Mouse (Mus musculus): Measurements from ENCODE around the gene Kif1b. TPM values are rescaled to one million over a fixed set of nuclear protein-coding genes. Genes with fewer than 3 reads are reported as not detected.

The Kif1b gene
- total RNA-seq (2015; ENCODE audit: low replicate concordance) (4.6 and 5.4 TPM in 2 replicates), total RNA-seq (2017; ENCODE audit: low replicate concordance) (7.4 and 8.0 TPM in 2 replicates)

GRCm38 (mm10) chr4:149307596-149308490 lies at the start of gene Kif1b:
TSS of gene Kif1b (minus strand) at chr4:149307693.
- ATAC-seq (replicated peaks; ENCODE audit: low FRiP score, poor library complexity, severe bottlenecking), result peak; percentile 99

DNA sequence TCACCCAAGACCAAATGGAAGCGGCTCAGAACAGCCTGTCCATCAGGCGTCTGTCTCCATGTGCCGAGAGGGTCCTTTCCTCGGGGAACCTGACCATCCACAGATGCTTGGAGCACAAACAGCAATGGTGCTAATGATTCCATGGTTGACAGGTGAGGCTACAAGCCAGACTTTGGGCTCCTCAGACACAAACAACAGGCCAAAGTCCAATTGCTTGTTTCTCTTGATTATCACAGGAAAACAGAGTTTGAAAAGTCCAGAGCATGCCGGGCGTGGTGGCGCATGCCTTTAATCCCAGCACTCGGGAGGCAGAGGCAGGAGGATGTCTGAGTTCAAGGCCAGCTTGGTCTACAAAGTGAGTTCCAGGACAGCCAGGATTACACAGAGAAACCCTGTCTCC lies 47.2 kb upstream of the Kif1b start:
- no peak for ATAC-seq (replicated peaks; ENCODE audit: low FRiP score, poor library complexity, severe bottlenecking)

- no peak for ATAC-seq (replicated peaks; ENCODE audit: low FRiP score, poor library complexity, severe bottlenecking)
These were observed 44.2 kb upstream of the Kif1b start for GRCm38 (mm10) chr4:149351596-149352150.

- ATAC-seq (replicated peaks; ENCODE audit: low FRiP score, poor library complexity, severe bottlenecking), result no peak
These were observed 41.5 kb upstream of the Kif1b start for GRCm38 (mm10) chr4:149348963-149349362.

- ATAC-seq (replicated peaks; ENCODE audit: low FRiP score, poor library complexity, severe bottlenecking), result no peak
These were observed 38.4 kb upstream of the Kif1b start for GRCm38 (mm10) chr4:149345873-149346272.

GRCm38 (mm10) chr4:149344311-149344710 lies 36.8 kb upstream of the Kif1b start:
- ATAC-seq (replicated peaks; ENCODE audit: low FRiP score, poor library complexity, severe bottlenecking), result no peak

- no peak for ATAC-seq (replicated peaks; ENCODE audit: low FRiP score, poor library complexity, severe bottlenecking)
These were observed 33.2 kb upstream of the Kif1b start for GRCm38 (mm10) chr4:149340680-149341079.

- no peak for ATAC-seq (replicated peaks; ENCODE audit: low FRiP score, poor library complexity, severe bottlenecking)
These were observed 32.1 kb upstream of the Kif1b start for GRCm38 (mm10) chr4:149339426-149340214.

GRCm38 (mm10) chr4:149338137-149338536 lies 30.6 kb upstream of the Kif1b start:
- no peak for ATAC-seq (replicated peaks; ENCODE audit: low FRiP score, poor library complexity, severe bottlenecking)

- ATAC-seq (replicated peaks; ENCODE audit: low FRiP score, poor library complexity, severe bottlenecking), result no peak
These were observed 29.9 kb upstream of the Kif1b start for GRCm38 (mm10) chr4:149337353-149337752.

GRCm38 (mm10) chr4:149336302-149336701 lies 28.8 kb upstream of the Kif1b start:
- no peak for ATAC-seq (replicated peaks; ENCODE audit: low FRiP score, poor library complexity, severe bottlenecking)

- no peak for ATAC-seq (replicated peaks; ENCODE audit: low FRiP score, poor library complexity, severe bottlenecking)
These were observed 27.4 kb upstream of the Kif1b start for GRCm38 (mm10) chr4:149334881-149335280.

DNA sequence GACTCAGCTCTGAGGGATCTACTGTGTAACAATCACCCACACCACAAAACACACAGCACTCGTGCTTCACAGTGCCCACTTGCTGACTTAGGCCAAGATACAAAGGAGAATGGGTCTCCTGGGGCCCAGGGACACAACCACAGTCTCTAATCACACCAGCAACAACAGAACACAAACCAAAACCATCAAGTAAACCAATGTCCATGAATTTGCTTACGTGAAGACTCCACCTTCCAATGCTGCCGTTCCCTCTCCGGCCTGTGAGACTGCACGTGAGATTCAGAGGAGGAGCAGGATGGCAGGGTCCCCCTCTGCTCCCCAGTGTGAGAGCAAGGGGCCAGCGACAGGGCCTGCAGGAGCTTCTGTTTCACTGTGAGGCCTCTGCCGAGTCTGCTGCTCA lies 25.2 kb upstream of the Kif1b start:
- no peak for ATAC-seq (replicated peaks; ENCODE audit: low FRiP score, poor library complexity, severe bottlenecking)

DNA sequence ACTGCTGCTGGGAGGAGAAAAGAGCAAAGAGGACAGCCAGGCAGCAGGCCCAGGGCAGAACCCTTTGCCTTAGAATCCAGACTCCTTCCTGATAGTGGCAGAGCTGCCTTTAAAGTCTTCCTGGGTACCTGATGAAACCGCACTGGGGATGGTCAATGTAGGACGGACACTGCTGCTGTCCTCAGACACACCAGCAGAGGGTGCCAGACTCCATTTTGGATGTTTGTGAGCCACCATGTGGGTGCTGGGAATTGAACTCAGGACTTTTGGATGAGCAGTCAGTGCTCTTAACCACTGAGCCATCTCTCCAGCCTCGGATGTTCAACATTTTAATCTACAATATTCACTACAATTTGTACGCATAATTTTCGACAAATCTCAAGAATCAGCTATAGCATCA lies 23.0 kb upstream of the Kif1b start:
- no peak for ATAC-seq (replicated peaks; ENCODE audit: low FRiP score, poor library complexity, severe bottlenecking)

DNA sequence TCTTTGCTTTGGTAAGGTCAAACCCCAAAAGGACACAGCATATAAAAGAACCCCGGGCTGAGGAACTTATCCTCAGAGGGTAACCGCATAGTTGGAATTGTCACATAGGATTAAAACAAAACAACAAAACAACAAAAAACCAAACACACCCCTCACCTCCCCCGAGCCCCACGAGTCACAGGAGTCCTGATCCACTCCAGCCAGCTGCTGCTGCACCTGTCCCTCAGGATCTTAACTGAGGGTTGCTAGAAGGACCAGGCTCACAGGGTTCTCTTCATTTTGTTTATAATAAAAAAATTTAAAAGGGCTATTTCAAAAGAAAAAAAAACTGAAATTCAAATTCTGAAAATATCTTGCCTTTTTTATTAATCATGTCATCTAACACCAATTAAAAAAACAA lies 21.2 kb upstream of the Kif1b start:
- no peak for ATAC-seq (replicated peaks; ENCODE audit: low FRiP score, poor library complexity, severe bottlenecking)

DNA sequence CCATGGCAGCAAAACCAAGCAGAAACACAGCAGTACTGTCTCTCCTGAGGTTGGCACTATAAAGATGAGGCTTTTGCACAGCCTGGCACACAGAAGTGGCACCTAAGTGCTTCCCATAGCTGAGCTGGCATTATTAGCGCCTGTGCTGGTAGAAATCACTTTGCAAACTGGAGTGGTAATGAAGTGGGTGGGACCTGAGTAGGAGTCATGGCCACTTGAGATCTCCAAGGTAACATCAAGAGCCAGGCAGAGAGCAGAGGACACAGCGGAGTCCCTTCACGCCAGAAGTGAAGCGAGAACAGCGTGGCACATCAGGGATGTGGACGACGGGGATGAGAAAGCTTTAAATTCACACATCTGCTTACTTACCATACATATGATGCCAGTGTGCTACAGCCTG lies 19.8 kb upstream of the Kif1b start:
- ATAC-seq (replicated peaks; ENCODE audit: low FRiP score, poor library complexity, severe bottlenecking), result no peak

DNA sequence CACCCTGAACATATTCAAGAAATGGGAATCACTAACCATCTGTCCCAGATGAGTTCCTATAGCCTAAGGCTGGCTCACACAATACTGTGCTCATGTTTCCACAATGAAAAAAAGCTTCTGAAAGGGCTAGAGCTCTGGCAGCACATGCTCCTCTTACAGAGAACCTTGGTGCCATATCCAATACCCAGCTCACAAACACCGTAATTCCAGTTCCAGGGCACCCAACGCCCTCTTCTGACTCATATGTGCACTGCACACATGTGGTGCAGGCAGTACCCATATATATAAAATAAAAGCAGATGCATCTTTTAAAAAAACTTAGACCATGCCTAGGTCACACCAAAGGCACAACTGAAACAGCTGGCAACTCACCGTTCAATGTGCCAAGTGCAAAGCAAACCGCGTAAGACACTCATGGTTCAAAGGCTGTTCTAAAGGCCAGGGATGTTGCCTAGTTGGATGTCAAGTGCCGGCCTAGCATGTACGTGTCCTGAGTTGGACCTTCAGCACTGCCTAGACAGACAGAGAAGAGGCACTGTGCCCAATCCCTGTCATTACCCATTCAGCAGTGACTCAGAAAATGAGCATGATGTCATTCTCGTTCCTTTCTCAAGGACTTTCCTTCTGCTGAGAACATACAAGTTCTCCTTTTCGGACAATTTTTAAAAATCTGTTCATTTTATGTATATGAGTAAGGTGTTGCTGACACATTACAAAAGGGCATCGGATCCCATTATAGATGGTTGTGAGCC lies 18.1 kb upstream of the Kif1b start:
- ATAC-seq (replicated peaks; ENCODE audit: low FRiP score, poor library complexity, severe bottlenecking), result no peak

GRCm38 (mm10) chr4:149323730-149324129 lies 16.2 kb upstream of the Kif1b start:
- ATAC-seq (replicated peaks; ENCODE audit: low FRiP score, poor library complexity, severe bottlenecking), result no peak

GRCm38 (mm10) chr4:149322718-149323117 lies 15.2 kb upstream of the Kif1b start:
- ATAC-seq (replicated peaks; ENCODE audit: low FRiP score, poor library complexity, severe bottlenecking), result no peak

DNA sequence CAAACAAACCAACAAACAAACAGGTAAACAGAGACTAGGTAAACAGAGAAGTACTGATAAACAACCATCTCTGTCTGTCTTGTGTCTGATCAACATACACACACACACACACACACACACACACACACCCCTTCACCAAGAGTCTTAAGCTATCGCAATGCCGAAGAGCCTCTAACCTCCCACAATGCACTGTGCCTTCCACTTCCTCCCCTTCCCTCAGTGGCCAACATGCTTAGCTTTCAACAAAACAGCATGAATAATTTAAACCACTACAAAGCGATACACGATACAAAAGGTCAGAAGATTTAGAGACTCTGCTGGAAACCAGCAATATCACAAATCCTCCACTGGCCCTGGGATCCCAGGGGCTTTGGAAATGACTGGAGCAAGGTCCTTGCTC lies 14.8 kb upstream of the Kif1b start:
- no peak for ATAC-seq (replicated peaks; ENCODE audit: low FRiP score, poor library complexity, severe bottlenecking)

Data from erythroid progenitor cell, adult 5-6 weeks (primary cell).